Mouse (Mus musculus) MEL (cell line): ENCODE measurements around the gene Pigb. TPM values are rescaled to one million over a fixed set of nuclear protein-coding genes. Genes with fewer than 3 reads are reported as not detected.
A peak's percentile ranks its signal among the peaks of the same experiment; 100 is the strongest.

Source experiments
- DNase-seq: peaks from one replicate; pipeline ENCODE4 v3.0.0; 2011; ENCODE audit warnings: low read depth, low spot score
- H3K27ac ChIP-seq: 2 replicates; pipeline ENCODE4 v1.5.1; 2012; ENCODE audit warnings: low read depth, mild to moderate bottlenecking, control low read depth, low read length, moderate library complexity; ENCODE audit not compliant: control insufficient read depth
- H3K27me3 ChIP-seq, 2 experiments: fragments of 150-350 bp in 1 of 2; sonication (generic) in 1 of 2; 2 replicates each; pipeline ENCODE4 v1.6.1; 2012; ENCODE audit warnings: low read length in 2 of 2, mild to moderate bottlenecking in 2 of 2, improper control_type of control experiment in 1 of 2, moderate library complexity in 1 of 2; ENCODE audit not compliant: insufficient read depth in 2 of 2, control insufficient read depth in 1 of 2
- H3K36me3 ChIP-seq, 2 experiments: 2 replicates each; pipeline ENCODE4 v1.6.1; 2012 to 2014; ENCODE audit warnings: low read length in 2 of 2, improper control_type of control experiment in 1 of 2, inconsistent platforms in 1 of 2, mild to moderate bottlenecking in 1 of 2; ENCODE audit not compliant: insufficient read depth in 2 of 2, control insufficient read depth in 1 of 2
- H3K4me1 ChIP-seq, 2 experiments: fragments of 150-350 bp in 1 of 2; sonication (generic) in 1 of 2; 2 replicates each; pipeline ENCODE4 v1.6.1; 2012; ENCODE audit warnings: low read length in 2 of 2, improper control_type of control experiment in 1 of 2, mild to moderate bottlenecking in 1 of 2; ENCODE audit not compliant: insufficient read depth in 2 of 2, control insufficient read depth in 1 of 2
- H3K4me3 ChIP-seq, 2 experiments: fragments of 150-350 bp in 1 of 2; sonication (generic) in 1 of 2; 2 replicates each; pipeline ENCODE4 v1.5.1; 2012; ENCODE audit warnings: low read depth in 2 of 2, low read length in 2 of 2, mild to moderate bottlenecking in 2 of 2, moderate library complexity in 2 of 2, control low read depth in 1 of 2, improper control_type of control experiment in 1 of 2; ENCODE audit not compliant: control insufficient read depth in 1 of 2, insufficient read depth in 1 of 2
- H3K79me2 ChIP-seq: 2 replicates; pipeline ENCODE4 v1.6.1; 2012; ENCODE audit warnings: mild to moderate bottlenecking, low read length, moderate library complexity; ENCODE audit not compliant: control insufficient read depth, poor library complexity, insufficient read depth
- H3K9ac ChIP-seq: 2 replicates; pipeline ENCODE4 v1.6.1; 2012; ENCODE audit warnings: low read depth, mild to moderate bottlenecking, control low read depth, low read length, moderate library complexity; ENCODE audit not compliant: control insufficient read depth, poor library complexity, severe bottlenecking
- H3K9me3 ChIP-seq: fragments of 150-350 bp; sonication (generic); replicated peaks from 2 replicates; pipeline ENCODE4 v1.6.1; 2012; ENCODE audit warnings: mild to moderate bottlenecking, low read length, improper control_type of control experiment, moderate library complexity; ENCODE audit not compliant: insufficient read depth
- BHLHE40 ChIP-seq: IDR thresholded peaks from 2 replicates; pipeline ENCODE4 v1.6.1; 2012; ENCODE audit warnings: low read depth, mild to moderate bottlenecking, inconsistent platforms, low read length, improper control_type of control experiment, borderline replicate concordance
- CTCF ChIP-seq, 3 experiments: IDR thresholded peaks in 2 of 3; conservative IDR thresholded peaks in 1 of 3; 2 replicates each; pipeline ENCODE4 v1.5.1; 2011 to 2012; ENCODE audit warnings: low read length in 3 of 3, low read depth in 2 of 3, mild to moderate bottlenecking in 2 of 3, improper control_type of control experiment in 1 of 3, inconsistent platforms in 1 of 3, mixed read lengths in 1 of 3, moderate library complexity in 1 of 3; ENCODE audit not compliant: control insufficient read depth in 1 of 3, insufficient read depth in 1 of 3, poor library complexity in 1 of 3, severe bottlenecking in 1 of 3
- ELF1 ChIP-seq: IDR thresholded peaks from 2 replicates; pipeline ENCODE4 v1.6.1; 2014; ENCODE audit warnings: low read depth, mild to moderate bottlenecking, inconsistent platforms, low read length, improper control_type of control experiment, moderate library complexity
- EP300 ChIP-seq, 2 experiments: IDR thresholded peaks; 2 replicates each; pipeline ENCODE4 v1.6.1; 2011; ENCODE audit warnings: improper control_type of control experiment in 2 of 2, low read length in 2 of 2, low read depth in 1 of 2, mild to moderate bottlenecking in 1 of 2
- ETS1 ChIP-seq: IDR thresholded peaks from 2 replicates; pipeline ENCODE4 v1.6.1; 2012; ENCODE audit warnings: low read depth, mild to moderate bottlenecking, inconsistent platforms, low read length, improper control_type of control experiment, moderate library complexity
- GABPA ChIP-seq: IDR thresholded peaks from 2 replicates; pipeline ENCODE4 v1.6.1; 2012; ENCODE audit warnings: low read depth, mild to moderate bottlenecking, inconsistent platforms, low read length, improper control_type of control experiment, moderate library complexity
- GATA1 ChIP-seq: IDR thresholded peaks from 2 replicates; pipeline ENCODE4 v1.6.1; 2011; ENCODE audit warnings: low read depth, low read length, improper control_type of control experiment
- HCFC1 ChIP-seq: IDR thresholded peaks from 2 replicates; pipeline ENCODE4 v1.6.1; 2012; ENCODE audit warnings: low read depth, mild to moderate bottlenecking, inconsistent platforms, low read length, improper control_type of control experiment, moderate library complexity
- KAT2A ChIP-seq: conservative IDR thresholded peaks from 2 replicates; pipeline ENCODE4 v1.6.1; 2012; ENCODE audit warnings: low read depth, low read length, improper control_type of control experiment, inconsistent platforms
- MAZ ChIP-seq: IDR thresholded peaks from 2 replicates; pipeline ENCODE4 v1.6.1; 2012; ENCODE audit warnings: low read depth, mild to moderate bottlenecking, inconsistent platforms, low read length, improper control_type of control experiment
- MYC ChIP-seq: IDR thresholded peaks from 2 replicates; pipeline ENCODE4 v1.6.1; 2011; ENCODE audit warnings: low read depth, mild to moderate bottlenecking, low read length, improper control_type of control experiment, moderate library complexity
- NRF1 ChIP-seq: IDR thresholded peaks from 2 replicates; pipeline ENCODE4 v1.6.1; 2014; ENCODE audit warnings: low read depth, mild to moderate bottlenecking, inconsistent platforms, low read length, improper control_type of control experiment, moderate library complexity; ENCODE audit not compliant: poor library complexity, insufficient read depth, severe bottlenecking
- POLR2AphosphoS2 ChIP-seq: IDR thresholded peaks from 2 replicates; pipeline ENCODE4 v1.6.1; 2011; ENCODE audit warnings: low read length, improper control_type of control experiment
- POLR2AphosphoS5 ChIP-seq: IDR thresholded peaks from 2 replicates; pipeline ENCODE4 v1.6.1; 2012; ENCODE audit warnings: low read depth, borderline replicate concordance, mild to moderate bottlenecking, inconsistent platforms, low read length, moderate library complexity, mixed read lengths
- RAD21 ChIP-seq: IDR thresholded peaks from 2 replicates; pipeline ENCODE4 v1.6.1; 2011; ENCODE audit warnings: mild to moderate bottlenecking, low read depth, low read length, improper control_type of control experiment
- RCOR1 ChIP-seq: IDR thresholded peaks from 2 replicates; pipeline ENCODE4 v1.6.1; 2012; ENCODE audit warnings: low read depth, mild to moderate bottlenecking, inconsistent platforms, low read length, improper control_type of control experiment
- SMC3 ChIP-seq: IDR thresholded peaks from 2 replicates; pipeline ENCODE4 v1.6.1; 2011; ENCODE audit warnings: low read depth, low read length, improper control_type of control experiment
- TAL1 ChIP-seq: IDR thresholded peaks from 2 replicates; pipeline ENCODE4 v1.6.1; 2012; ENCODE audit warnings: mild to moderate bottlenecking, inconsistent platforms, low read length, moderate library complexity, mixed read lengths
- TBP ChIP-seq: IDR thresholded peaks from 2 replicates; pipeline ENCODE4 v1.8.0; 2011; ENCODE audit warnings: low read depth, low read length, improper control_type of control experiment
- TCF12 ChIP-seq: IDR thresholded peaks from 2 replicates; pipeline ENCODE4 v1.6.1; 2014; ENCODE audit warnings: low read depth, mild to moderate bottlenecking, inconsistent platforms, low read length, improper control_type of control experiment, moderate library complexity
- USF1 ChIP-seq: IDR thresholded peaks from 2 replicates; pipeline ENCODE4 v1.6.1; 2014; ENCODE audit warnings: low read depth, mild to moderate bottlenecking, inconsistent platforms, low read length, improper control_type of control experiment, moderate library complexity
- ZMIZ1 ChIP-seq: IDR thresholded peaks from 2 replicates; pipeline ENCODE4 v1.6.1; 2012; ENCODE audit warnings: low read depth, mild to moderate bottlenecking, inconsistent platforms, low read length, improper control_type of control experiment, moderate library complexity
- ZNF384 ChIP-seq: IDR thresholded peaks from 2 replicates; pipeline ENCODE4 v1.6.1; 2012; ENCODE audit warnings: low read depth, mild to moderate bottlenecking, inconsistent platforms, low read length, improper control_type of control experiment
- polyA plus RNA-seq, 2 experiments: library from polyadenylated mRNA; stranded (reverse) in 1 of 2; unstranded in 1 of 2; fragments of >175 nt in 1 of 2; fragments of >200 nt in 1 of 2; gene quantifications; 2 replicates each; pipeline versions ENCODE4 v1.2.1 to v1.2.4; 2012; ENCODE audit warnings: low replicate concordance in 2 of 2, low read depth in 1 of 2; ENCODE audit not compliant: insufficient read length in 2 of 2, insufficient read depth in 1 of 2, missing spikeins in 1 of 2
- total RNA-seq: library from RNA; depleted of rRNA; stranded (reverse); fragments of 300-350 nt; gene quantifications from 2 replicates; pipeline ENCODE4 v1.2.3, GENCODE M21; 2012

Gene Pigb
- total and polyA plus RNA-seq, 3 experiments, result 3.7 to 12.0 TPM; not detected in 1

- Histone ChIP-seq H3K9me3 (no peaks in the 10 kb centered on the region), H3K4me3 (no peak overlapping the region), H3K36me3 (no peaks in the 10 kb centered on the region), H3K27me3 (no peaks in the 10 kb centered on the region), H3K79me2 (no peaks in the 10 kb centered on the region), H3K9ac (no peak overlapping the region), H3K4me1 (no peaks in the 10 kb centered on the region), H3K27ac (no peak overlapping the region)
- DNase-seq, result no peak
- TF ChIP-seq TBP (0 out of 2 replicates have a peak, but pooled peaks have one; percentile 17), KAT2A (no peak), POLR2AphosphoS2 (no peak), ETS1 (no peak), ZMIZ1 (no peak), MYC (no peak)
Observed at GRCm38 (mm10) chr9:72996806-72997205, 43.4 kb downstream of the Pigb start.

- Histone ChIP-seq H3K27me3 (no peaks in the 10 kb centered on the region), H3K27ac (no peak overlapping the region), H3K9me3 (no peaks in the 10 kb centered on the region), H3K79me2 (no peaks in the 10 kb centered on the region), H3K36me3 (no peaks in the 10 kb centered on the region), H3K9ac (no peak overlapping the region)
- no peak for DNase-seq
- no peak for TF ChIP-seq TAL1
- TF ChIP-seq HCFC1, result no peak
- TF ChIP-seq MAZ, result no peak
- no peak for TF ChIP-seq SMC3
- TF ChIP-seq ETS1, result no peak
- no peak for TF ChIP-seq KAT2A
- TF ChIP-seq POLR2AphosphoS2, result no peak
- TF ChIP-seq MYC, result no peak
- no peak for TF ChIP-seq ZNF384
- TF ChIP-seq EP300 (IDR thresholded peaks at IDR 0.05; ENCODE audit: low read depth in 1 of 2, low read length in 2 of 2), result no peak
- TF ChIP-seq, all 39 proteins: peak for 0
- no peak overlapping the region for H3K4me3 ChIP-seq
- H3K4me1 ChIP-seq, result no peaks in the 10 kb centered on the region; a peak in 2 of 4 replicates
Observed at GRCm38 (mm10) chr9:72996167-72996566, 44.0 kb downstream of the Pigb start.

GRCm38 (mm10) chr9:72992576-72992975, 47.6 kb downstream of the Pigb start:
- H3K9me3 ChIP-seq, result no peaks in the 10 kb centered on the region
- no peaks in the 10 kb centered on the region for H3K27me3 ChIP-seq
- H3K36me3 ChIP-seq, result peaks cover 0 to under 1% of the 10 kb centered on the region in 2 experiments; a peak in 2 of 4 replicates
- H3K4me3 ChIP-seq, result no peak overlapping the region
- H3K9ac ChIP-seq, result no peak overlapping the region
- DNase-seq, result no peak
- TF ChIP-seq TCF12 (no peak), TBP (no peak), USF1 (no peak), RCOR1 (no peak), ZNF384 (no peak), EP300 (IDR thresholded peaks at IDR 0.05; ENCODE audit: low read depth in 1 of 2, low read length in 2 of 2) (no peak), RAD21 (no peak), NRF1 (no peak), HCFC1 (no peak), CTCF (IDR thresholded peaks at IDR 0.05 in 2 of 3, conservative IDR thresholded peaks at IDR 0.05 in 1 of 3; ENCODE audit: control insufficient read depth in 1 of 3, insufficient read depth in 1 of 3, low read depth in 2 of 3, low read length in 3 of 3, poor library complexity in 1 of 3, severe bottlenecking in 1 of 3) (no peak), ZMIZ1 (no peak), MYC (no peak), BHLHE40 (no peak), ETS1 (no peak), GABPA (no peak), POLR2AphosphoS5 (no peak), GATA1 (no peak), KAT2A (no peak), ELF1 (no peak)
- H3K4me1 ChIP-seq, result peaks cover 0 to 2% of the 10 kb centered on the region in 2 experiments; a peak in 3 of 4 replicates
- no peaks in the 10 kb centered on the region for H3K79me2 ChIP-seq
- H3K27ac ChIP-seq, result no peak overlapping the region
